Mouse (Mus musculus): ENCODE measurements around the gene Tpst2.

GRCm38 (mm10) chr5:112305842-112306241 is 29.4 kb downstream of the Tpst2 start:
- TF ChIP-seq CTCF (IDR thresholded peaks at IDR 0.05; ENCODE audit: borderline replicate concordance, insufficient read depth, low read length) (no peak), POLR2A (IDR thresholded peaks at IDR 0.05; ENCODE audit: low read depth, low read length) (no peak)

Data from embryonic fibroblast, embryonic 13.5 days (primary cell).